Mouse (Mus musculus) heart, postnatal 10 days (tissue): ENCODE measurements around the gene Treml4. TPM values are rescaled to one million over a fixed set of nuclear protein-coding genes. Genes with fewer than 3 reads are reported as not detected.

Experiments used
- DNase-seq, 2 experiments: peaks; one replicate each; pipeline ENCODE4 v3.0.0; 2021
- intact Hi-C: fragments of 180-260 bp; cut with DNase I; formaldehyde crosslinking; loops from one replicate; pipeline ENCODE4 v1.15.1; 2025
- total RNA-seq, 2 experiments: library from RNA; stranded (reverse); gene quantifications; 2 replicates each; pipeline ENCODE4 v1.2.3; 2021

Treml4 gene
- total RNA-seq, 2 experiments from 2014 or later = 0.14 to 0.97 TPM

- intact Hi-C loops = no loop called here
- peak in 1 of 2 experiments; percentile 18 for DNase-seq
These were observed 60.2 kb downstream of the Treml4 start for GRCm38 (mm10) chr17:48324258-48324657.

Other genes with a start within 250 kb of the Treml4 start
- not detected for gene 1700122O11Rik, start 226.0 kb upstream of the Treml4 start, total RNA-seq
- not detected for gene 1700067P10Rik, start 175.0 kb upstream of the Treml4 start, total RNA-seq
- gene 9830107B12Rik, start 118.0 kb upstream of the Treml4 start, total RNA-seq = not detected
- gene A530064D06Rik, start 97.0 kb upstream of the Treml4 start, total RNA-seq = not detected
- gene Trem1, start 31.5 kb upstream of the Treml4 start, total RNA-seq = under 1 TPM; 0.12 to 0.15 TPM
- gene Trem3, start 16.5 kb upstream of the Treml4 start, total RNA-seq = not detected
- under 1 TPM; 0.42 to 0.69 TPM for gene Treml2, start 35.2 kb downstream of the Treml4 start, total RNA-seq
- under 1 TPM in 1 of 2 experiments, not detected in 1; 0.15 TPM for gene B430306N03Rik, start 51.8 kb downstream of the Treml4 start, total RNA-seq
- gene Trem2, start 82.1 kb downstream of the Treml4 start, total RNA-seq = 1 to 10 TPM; 1.3 to 1.6 TPM
- under 1 TPM in 1 of 2 experiments, not detected in 1; 0.31 TPM for gene Treml1, start 95.6 kb downstream of the Treml4 start, total RNA-seq
- gene Nfya, start 145.6 kb downstream of the Treml4 start, total RNA-seq = 10 to 100 TPM; 22.0 to 29.9 TPM
- 10 to 100 TPM; 11.5 to 16.4 TPM for gene Oard1, start 145.7 kb downstream of the Treml4 start, total RNA-seq
- gene Apobec2, start 168.6 kb downstream of the Treml4 start, total RNA-seq = 100 to 1,000 TPM; 227 to 228 TPM
- gene Tspo2, start 187.2 kb downstream of the Treml4 start, total RNA-seq = 1 to 10 TPM in 1 of 2 experiments, not detected in 1; 1.0 TPM
- under 1 TPM in 1 of 2 experiments, not detected in 1; 0.72 TPM for gene Unc5cl, start 190.6 kb downstream of the Treml4 start, total RNA-seq